Mouse (Mus musculus) megakaryocyte progenitor cell, adult 5-6 weeks (primary cell): ENCODE results near the gene Slc33a1. TPM values are rescaled to one million over a fixed set of nuclear protein-coding genes. Genes with fewer than 3 reads are reported as not detected.

Experiments
- ATAC-seq: replicated peaks from 2 replicates; pipeline ENCODE4 v1.8.0; 2016; ENCODE audit warnings: mild to moderate bottlenecking, moderate TSS enrichment, inconsistent platforms; ENCODE audit not compliant: poor library complexity
- total RNA-seq, 2 experiments: library from RNA; stranded (forward) in 1 of 2; stranded (reverse) in 1 of 2; fragments of 157-497, 149-512 nt in 1 of 2; fragments of 200-1000 nt in 1 of 2; gene quantifications; 2 replicates each; pipeline versions ENCODE4 v1.2.3 to v1.2.4; 2015 to 2017

Gene Slc33a1
- total RNA-seq (2015) (28.7 and 30.1 TPM in 2 replicates), total RNA-seq (2017) (23.2 and 24.2 TPM in 2 replicates)

- ATAC-seq, result peak; percentile 93
These were observed at the start of gene Slc33a1 for GRCm38 (mm10) chr3:63964100-63964921. Slc33a1 (minus strand) TSS chr3:63964768.

DNA sequence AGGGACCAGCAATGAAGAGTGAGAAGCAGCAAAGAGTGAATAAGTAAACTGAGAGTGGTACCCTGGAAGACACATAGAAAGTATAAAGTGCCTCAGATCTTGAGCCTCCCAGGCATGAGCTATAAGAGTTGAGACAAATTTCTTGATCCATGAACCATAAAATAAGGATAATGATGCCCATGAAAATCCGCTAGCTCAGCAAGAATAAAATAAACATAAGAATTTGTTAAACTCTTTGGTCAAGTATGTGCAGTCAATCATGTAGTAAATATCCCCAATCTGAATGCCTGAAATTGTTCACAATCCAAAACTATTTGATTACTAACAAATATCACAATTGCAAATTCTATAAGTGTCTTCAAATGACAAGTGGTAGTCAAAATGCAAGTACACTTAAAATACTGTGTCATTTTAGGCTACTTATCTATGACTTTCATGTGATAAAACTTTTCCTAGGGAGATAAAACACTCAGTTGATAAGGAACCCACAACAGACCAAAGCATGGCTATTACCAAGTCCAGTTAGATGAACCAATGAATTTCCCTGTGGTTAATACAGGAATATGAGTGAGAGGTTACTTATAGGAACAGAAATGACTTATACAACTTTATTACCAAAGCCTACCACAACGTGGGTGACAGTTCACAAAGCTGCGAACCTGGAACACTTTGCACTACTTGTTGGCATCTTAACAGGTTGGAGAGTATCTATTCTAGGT is 24.3 kb upstream of the Slc33a1 start:
- no peak for ATAC-seq

DNA sequence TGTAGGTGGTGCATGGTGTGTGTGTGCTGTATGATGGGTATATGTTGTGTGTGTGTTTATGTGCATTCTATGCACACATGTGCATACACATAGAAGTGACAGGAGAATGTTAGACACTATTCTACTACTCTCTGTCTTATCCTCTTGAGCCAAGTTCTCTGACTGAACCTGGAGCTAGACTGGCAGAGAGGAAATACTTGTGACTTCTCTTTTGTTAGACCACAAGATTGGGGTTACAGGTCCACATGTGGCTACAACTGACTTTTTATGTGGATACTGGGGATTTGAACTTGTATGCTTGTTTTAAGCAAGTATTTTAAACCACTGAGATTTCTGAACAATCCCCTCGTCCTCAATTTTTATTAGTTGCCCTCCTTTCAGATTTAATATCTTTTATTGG is 22.1 kb upstream of the Slc33a1 start:
- ATAC-seq, result no peak

DNA sequence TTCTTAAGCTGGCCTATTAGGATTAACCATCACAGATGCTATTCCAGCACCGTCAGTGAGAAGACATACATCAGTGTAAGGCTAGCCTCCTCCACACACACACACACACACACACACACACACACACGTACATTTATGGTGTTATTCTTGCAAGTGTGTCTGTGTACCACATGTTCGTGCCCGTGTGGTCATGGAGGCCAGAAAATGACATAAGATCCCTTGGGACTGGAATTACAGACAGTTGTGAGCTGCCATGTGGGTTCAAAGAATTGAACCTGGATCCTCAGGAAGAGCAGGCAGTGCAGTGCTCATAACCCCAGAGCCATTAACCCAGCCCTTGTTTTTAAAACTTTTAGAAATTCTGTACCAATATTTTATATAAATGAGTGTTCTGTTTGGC is 13.3 kb upstream of the Slc33a1 start:
- no peak for ATAC-seq

DNA sequence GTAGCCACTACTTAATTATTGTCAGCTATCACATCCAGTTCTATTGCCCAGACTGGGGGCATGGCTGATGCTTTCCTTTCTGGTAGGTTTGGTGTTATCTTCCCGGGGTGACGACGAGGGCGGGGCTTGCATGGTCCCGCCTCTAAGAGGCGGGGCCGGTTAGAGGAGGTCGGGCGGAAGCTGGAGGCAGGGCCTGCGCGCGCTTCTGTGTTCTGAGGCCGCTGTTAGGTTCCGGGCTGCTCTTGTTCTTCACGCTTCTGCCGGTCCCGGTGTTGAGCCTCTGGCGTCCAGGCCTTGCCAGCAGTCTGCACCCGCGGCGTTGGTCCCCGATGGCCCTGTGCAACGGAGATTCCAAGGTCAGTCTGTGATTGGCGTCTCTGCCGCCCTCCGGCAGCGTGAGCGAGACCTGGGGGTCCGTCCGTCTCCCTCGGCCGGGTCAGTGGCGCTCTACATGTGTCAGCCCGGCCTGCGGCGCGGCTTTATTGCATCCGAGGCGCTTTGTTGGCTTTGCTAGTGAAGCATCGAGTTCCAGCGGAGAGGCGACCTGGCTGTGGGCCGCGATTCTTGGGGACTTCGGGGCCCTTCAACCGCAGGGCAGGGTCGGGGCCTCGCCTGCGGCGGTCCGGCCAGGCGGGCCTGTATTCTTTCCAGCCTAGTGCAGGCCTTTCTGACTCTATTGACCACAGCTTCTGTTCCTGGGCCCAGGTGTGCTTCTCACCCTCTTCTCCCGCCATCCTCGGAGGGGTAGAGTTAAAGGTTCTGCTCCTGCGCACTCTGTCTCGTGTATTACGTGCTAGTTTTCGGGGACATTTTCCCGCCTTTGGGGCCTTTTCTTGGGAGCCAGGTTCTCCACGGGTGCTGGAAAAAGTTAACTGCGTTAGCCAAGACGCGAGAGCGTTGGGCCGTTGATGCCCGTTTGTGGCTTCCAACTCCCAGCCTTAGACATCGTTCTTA is 11.7 kb upstream of the Slc33a1 start, which contains the start of gene Gmps:
TSS of gene Gmps (plus strand) at position 152 of the 954 bp plus-strand sequence.
- ATAC-seq, result peak; percentile 98

DNA sequence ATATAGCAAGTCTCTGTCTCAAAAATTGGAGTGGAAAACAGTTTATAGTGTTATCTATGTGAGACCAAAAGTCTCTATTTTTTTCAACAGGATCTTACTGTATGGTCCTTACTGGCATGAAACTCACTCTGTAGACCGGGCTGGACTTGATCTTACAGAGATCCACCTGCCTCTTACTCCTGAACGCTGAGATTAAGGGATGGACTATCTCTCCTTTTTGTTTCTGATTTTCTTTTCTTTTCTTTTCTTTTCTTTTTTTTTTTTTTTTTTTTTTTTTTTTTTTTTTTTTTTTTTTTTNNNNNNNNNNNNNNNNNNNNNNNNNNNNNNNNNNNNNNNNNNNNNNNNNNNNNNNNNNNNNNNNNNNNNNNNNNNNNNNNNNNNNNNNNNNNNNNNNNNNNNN is 1.4 kb upstream of the Slc33a1 start:
- no peak for ATAC-seq

DNA sequence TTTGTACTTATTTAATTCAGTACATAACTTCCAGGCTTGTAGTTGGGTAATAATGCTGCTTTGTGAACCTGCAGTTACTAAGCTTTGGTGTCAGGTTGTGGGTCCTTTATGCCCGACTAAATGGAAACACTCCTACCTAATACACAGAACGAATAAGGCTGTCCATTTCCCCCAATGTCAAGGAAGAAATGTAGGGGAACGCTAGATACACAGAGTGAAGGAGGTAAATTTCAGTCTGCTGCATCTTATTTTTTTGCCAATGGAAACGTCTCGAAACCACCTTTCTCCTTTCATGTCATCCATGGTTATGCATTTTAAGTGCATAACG is 318 bp upstream of the Slc33a1 start:
- no peak for ATAC-seq

DNA sequence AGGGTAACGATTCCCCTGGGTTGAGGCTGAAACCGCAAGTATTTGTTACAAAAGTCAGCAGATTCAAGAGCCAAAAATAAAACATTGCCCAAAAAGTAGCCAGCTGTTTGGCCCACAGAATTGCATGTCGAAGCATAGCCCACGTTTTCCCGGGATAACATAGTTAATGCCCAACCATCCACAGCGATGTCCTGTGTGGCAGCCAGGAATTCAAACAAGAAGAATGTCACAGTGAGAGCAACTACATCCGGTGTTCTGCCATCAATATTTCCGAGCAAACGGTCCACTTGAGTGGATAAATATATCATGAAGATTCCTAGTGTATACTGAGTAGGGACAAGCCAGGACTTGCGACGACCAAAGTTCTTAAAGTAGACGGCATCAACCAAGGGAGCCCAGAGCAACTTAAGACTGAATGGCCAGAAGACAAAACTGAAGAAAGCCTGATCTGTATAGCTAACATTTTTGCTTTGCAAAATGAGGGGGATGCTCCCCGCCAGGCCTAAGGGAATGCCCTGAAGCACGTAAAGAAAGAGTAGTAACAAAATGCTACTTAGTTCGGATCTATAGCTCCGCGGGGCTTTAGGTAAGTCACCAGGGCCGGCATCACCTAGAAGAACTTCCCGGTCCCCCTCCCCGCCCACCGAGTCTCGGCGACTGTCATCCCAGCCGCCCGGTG is 1.0 kb downstream of the Slc33a1 start:
- peak; percentile 21 for ATAC-seq

DNA sequence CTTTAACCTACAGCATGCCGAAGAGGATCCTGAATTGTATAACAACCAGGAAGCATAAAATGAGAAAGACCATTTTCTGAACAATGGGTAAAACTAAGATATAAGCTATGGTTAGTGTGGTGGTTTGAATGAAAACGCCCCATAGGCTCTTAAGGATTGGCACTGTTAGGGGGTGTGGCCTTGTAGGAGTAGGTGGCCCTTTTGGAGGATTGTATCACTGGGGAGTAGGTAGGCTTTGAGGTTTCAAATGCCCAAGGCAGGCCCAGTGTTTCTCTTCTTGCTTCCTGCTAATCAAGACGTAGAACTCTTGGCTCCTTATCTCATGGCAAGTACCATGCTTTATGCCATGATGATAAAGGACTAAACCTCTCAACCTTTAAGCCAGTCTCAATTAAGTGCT is 14.7 kb downstream of the Slc33a1 start:
- ATAC-seq, result peak; percentile 65; the same call in 1 of the 2 replicates

DNA sequence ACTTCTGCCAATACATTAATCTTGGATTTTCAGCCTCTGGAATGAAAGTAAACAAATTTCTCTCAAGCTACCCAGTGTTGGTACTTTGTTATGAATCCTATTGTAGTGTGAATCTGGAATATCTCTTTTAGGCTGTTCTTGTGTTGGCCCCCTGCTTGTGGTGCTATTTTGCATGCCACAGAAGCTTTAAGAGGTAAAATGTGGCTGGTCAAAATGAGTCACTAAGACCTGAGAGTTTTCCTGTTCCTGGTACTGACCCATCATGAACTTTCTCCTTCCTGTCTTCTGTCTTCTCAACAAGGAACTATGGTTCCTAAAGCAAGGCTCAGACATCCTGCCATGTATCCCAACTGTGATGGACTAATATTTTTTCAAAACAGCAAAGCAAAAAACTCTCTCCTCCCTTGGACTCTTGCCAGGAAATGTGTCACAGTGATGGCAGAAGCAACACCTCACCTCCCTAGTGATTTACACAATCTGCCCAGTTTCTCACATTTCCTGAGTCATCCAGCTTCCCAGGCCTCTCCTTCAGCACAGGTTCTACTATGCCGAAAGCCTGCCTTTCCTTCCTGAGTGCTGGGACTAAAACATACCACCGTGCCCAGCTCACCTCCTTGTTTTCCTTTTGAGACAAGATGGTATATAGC is 23.2 kb downstream of the Slc33a1 start:
- ATAC-seq, result no peak

DNA sequence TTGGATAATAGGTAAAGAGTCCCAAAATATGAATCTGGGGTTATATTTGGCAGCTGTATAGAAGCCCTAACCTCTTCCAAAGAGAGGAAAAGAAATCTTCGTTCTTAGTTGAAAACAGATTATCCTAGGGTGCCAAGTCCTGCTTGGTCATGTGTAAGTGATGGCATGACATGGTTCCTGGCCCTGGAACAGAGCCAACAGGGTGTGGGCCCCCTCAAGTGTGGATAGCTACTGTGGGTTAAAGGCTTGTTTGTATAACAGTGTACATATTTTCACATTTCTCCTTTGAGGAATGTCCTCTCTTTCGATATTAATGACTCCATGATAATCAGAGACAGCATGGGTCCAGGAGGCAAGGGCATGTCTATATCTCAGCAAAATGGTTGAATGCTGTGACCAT is 25.6 kb downstream of the Slc33a1 start:
- ATAC-seq, result no peak

DNA sequence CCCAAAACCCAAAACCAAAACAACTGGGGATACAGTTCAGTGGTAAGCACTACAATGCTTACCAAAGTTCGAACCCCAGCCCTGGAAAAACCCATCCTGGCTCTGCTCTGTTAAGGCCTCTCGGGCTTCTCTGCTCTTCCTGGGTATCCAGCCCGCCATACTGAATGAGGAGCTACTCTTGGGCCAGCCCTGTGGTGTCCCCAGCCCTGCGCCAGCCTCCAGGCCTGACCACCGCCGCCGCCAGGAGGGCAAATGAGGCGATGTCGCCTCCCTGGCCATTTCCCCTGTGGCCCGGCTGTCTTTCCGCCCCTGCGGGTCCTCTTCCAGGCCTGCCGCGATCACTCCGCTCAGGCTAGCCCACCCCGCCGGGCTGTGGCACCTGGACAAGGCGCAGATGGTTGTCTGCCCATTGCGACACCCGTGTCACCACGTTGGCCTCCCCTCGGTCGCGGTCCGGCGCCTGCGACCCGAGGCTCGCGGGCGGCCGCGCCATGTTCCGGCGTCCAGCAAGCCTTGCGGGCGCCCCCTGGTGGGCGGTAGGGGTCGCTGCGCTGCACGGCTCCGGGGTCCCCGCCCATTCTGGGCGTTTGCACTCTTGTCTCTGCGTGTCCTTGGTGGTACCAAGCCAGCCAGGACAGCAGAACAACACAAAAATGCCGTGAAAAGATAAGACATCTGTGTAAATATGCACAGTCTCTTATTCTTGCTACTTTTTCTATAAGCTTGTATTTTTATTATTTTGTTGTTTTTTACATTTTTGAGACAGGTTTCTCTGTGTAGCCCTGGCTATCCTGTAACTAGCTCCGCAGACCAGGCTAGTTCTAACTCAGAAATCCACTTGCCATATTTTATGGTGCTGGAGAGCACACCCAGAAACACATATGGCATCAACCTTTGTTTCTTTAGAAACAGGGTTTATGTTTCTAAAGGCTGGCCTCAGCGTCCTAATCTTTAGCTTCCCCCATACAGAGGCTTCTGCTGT is 35.4 kb downstream of the Slc33a1 start, which contains the start of gene E130311K13Rik:
TSS of gene E130311K13Rik (minus strand) at position 595 of the 982 bp plus-strand sequence.
- peak; percentile 95 for ATAC-seq

GRCm38 (mm10) chr3:63919634-63920033 is 44.9 kb downstream of the Slc33a1 start:
- ATAC-seq, result peak; percentile 87

GRCm38 (mm10) chr3:63910301-63910700 is 54.3 kb downstream of the Slc33a1 start:
- no peak for ATAC-seq

GRCm38 (mm10) chr3:63905241-63905640 is 59.3 kb downstream of the Slc33a1 start:
- ATAC-seq, result peak; percentile 91

- ATAC-seq, result no peak
These were observed 60.4 kb downstream of the Slc33a1 start for GRCm38 (mm10) chr3:63904157-63904556.

- no peak for ATAC-seq
These were observed 64.5 kb downstream of the Slc33a1 start for GRCm38 (mm10) chr3:63900021-63900571.

- ATAC-seq, result peak; percentile 94
These were observed 65.3 kb downstream of the Slc33a1 start, which contains the start of gene Plch1 for GRCm38 (mm10) chr3:63899309-63899695. Plch1 (minus strand) TSS chr3:63899472.
